Mouse (Mus musculus) layer of hippocampus, adult 9-10 months (tissue): ENCODE results near the gene Fnbp4.
A peak's percentile ranks its signal among the peaks of the same experiment; 100 is the strongest.
"Not testable (repeated sequence)": the region's sequence is repeated elsewhere in the genome, so short reads cannot be mapped to it uniquely, and the experiment has no call there.

Experiments
- DNase-seq: peaks from one replicate; pipeline ENCODE4 v3.0.0; 2022; ENCODE audit warnings: low spot score

Fnbp4 gene

DNA sequence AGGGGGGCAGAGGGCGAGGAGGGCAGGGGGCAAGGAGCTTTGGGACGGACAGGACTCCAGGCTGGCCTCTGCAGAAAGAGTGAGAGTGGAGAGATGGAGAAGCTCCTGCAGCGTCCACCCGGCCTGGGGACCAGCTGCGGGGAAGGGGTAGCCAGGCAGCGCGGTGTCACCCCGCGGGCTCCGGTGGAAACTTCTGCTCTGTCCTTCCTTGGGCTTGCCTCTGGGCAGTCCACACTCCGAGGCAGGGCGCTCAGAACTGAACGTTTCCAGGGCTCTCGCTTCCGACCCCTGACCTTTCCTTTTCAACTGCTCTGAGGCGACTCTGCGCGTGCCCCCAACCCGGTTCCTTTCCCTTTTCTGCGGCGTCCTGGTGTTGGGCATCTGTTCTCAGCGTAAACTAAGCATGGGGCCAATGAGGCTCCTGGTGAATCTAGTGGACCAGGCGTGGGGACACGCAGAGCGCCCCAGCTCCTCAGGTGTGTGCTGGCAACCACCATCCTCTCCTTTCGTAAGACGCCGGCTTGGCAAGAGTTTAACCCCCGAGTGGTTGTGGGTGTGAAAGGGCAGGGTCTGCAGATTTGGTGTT lies 37.8 kb downstream of the Fnbp4 start:
- no peak for DNase-seq

DNA sequence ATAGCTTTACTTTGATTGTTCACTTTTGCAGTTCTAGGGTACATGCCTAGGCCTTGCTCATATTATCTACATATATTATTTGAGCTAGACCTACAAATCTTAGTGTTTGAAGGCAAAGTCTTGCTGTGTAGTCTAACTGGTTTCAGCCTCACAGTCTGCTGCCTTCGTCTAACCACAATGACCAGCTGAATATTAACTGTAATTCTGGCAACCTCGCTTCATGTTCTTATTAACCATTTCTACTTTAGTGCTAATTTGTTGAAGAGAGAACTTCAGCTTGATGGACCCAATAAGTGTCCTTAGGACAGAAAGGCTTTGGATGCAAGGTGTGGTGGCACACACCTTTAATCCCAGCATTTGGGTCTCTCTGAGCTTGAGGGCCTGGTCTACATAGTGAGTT lies 43.0 kb downstream of the Fnbp4 start:
- DNase-seq, result no peak

DNA sequence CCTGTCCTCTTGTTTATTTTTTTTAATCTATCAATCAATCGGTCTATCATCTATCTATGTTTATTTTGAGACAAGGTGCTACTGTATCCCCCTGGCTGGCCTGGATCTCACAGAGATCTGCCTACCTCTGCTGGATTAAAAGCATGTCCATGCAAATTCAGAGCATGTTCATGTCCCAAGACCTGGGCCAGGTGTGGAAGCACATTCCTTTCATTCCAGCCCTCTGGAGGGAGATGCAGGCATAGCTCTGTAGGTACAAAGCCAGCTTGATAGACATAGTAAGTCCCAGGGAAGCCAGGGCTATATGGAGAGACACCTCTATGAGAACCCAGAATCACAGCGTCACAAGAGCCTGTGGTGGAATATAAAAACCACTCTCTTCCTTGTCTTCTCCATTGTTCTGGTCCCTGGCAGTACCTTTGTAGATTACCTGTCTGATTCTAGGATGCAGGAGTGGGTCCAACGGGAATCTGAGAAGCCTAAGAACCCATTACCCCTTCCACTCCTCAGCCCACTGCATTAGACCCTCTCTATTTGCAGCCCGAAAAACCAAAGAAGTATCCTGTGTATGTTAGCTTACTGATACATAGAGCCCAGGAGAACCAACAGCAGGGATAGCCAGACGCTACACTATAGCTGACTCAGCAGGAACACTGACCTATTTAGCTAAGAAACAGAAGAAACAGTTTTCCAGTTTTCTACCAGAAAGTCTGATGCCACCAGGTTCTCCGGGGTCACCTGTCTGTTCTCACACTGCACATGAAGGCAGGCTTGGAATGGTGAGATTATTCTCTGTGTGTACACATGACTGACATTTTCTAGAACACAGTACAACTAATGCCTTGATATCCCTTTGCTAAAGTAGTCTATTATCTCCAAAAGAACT lies 63.3 kb downstream of the Fnbp4 start:
- DNase-seq, result no peak

DNA sequence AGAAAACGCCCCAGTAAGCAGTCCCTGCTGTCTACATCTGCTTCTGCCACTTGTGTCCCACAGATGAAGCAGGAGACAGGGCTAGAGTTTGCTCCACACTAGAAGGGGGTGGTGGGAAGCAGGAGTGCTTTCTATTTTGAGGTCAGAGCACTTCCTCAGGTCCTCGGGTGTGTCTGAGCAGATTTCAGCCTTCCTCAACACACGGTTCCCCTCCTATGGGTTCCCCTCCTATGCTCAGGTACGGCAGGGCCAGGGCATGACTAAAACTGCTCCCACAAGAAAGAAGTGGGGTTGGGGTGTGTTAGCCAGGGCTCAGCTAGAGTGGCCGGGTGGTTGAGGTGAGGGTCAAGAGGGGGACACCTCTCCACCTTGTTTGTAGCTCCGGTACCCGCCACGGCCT lies 65.6 kb downstream of the Fnbp4 start:
- DNase-seq, result no peak

DNA sequence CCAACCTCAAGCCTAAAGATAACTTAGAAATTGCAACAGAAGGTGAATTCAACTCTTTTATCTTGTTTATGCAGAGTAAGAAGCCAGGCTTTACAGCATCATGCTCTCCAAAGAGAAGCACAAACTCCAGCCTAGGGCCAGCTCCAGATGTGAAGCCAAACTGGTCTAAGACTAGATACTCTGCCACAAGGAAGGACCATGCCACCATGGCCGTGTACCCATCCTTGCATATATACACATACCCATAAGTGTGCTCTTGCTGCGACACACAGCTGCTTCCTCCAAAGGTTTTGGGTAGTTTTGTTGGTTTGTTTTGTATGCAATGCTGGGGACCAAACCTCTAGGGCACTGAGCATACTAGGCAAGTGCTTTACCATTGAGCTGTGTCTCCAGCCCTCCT lies 70.1 kb downstream of the Fnbp4 start:
- DNase-seq, result no peak

DNA sequence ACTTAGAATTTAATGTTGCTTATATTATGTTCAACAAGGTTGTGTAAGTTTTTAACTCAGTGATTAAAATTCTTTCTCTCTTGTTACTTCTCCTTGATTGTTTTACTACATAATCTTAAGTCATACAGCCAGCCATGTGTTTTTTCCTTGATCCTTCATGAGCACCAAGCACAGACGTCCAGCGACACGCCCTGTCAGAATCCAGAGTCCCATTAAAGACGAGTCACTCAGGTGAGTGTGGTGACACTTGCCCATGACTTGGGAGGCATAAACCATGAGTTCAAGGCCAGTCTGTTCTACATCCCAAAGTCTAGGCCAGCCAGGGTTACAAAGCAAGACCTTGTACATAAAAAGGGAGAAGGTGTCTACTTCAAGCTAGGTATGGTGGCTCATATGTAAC lies 71.0 kb downstream of the Fnbp4 start:
- DNase-seq, result no peak

DNA sequence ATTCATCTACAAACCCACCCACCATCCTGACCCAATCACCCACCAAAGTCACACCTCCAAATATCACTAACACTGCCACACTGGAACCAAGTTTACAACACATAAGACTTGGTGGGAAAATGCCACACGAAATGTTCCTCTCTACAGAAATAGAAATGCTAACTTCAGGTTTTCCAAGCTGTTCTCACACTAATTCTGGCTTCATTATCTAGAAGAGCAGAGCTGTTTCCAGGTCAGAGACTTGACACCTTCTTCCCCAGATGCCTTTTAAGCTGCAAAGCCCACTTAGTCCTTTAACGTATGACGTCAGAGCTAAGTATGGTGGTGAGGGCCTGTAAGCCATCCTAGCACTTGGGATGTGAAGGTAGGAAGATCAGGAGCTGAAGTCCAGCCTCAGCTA lies 73.5 kb downstream of the Fnbp4 start:
- DNase-seq, result no peak

DNA sequence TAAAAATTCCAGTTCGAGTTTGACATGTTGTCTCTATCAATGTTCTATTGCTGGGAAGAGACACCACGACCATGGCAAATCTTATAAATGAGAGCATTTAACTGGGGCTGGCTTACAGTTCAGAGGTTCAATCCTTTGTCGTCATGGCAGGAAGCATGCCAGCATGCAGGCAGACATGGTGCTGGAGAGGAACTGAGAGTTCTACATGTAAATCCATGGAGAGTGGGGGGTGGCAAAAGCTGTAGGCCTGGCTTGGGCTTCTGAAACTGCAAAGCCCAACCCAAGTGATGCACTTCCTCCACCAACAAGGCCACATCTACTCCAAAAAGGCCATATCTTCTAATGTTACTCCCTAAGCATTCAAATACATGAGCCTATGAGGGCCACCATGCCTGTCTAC lies 75.7 kb downstream of the Fnbp4 start:
- DNase-seq, result no peak

DNA sequence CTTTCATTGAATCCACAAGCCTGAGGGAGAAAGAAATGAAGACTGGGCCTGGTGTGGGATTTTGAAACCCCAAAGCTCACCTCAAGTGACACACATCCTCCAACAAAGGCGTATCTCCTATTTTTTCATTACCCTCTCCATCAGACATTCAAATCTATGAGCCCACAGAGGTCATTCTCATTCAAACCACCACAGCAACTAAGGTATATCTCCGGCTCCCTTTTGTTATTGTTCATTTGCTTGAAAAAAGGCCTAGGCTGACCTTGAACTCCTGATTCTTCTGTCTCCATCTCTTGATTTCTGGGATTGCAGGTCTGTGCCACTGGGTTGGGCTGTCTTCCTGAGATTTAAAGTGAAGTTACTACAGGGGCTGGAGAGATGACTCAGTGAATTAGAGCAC lies 77.8 kb downstream of the Fnbp4 start:
- no peak for DNase-seq

DNA sequence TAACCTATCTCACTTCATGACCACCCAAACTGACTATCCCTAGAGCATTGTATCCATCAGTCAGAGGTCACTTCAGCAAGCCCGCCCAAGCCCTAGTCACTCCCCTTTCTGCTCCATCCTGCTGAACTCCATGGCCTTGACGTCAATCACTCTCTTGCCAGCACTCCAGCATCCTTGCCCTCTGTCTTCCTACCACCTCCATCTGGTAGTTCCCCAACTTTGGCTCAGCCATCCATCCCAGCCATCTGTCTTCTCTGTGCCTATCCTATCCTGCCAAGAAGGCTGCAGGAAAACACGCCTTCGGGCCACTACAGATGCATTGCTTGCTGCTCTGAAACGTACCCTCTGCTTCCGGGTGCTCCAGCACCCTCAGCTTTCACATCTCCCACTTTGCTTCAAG lies 78.6 kb downstream of the Fnbp4 start:
- DNase-seq, result peak; percentile 47

DNA sequence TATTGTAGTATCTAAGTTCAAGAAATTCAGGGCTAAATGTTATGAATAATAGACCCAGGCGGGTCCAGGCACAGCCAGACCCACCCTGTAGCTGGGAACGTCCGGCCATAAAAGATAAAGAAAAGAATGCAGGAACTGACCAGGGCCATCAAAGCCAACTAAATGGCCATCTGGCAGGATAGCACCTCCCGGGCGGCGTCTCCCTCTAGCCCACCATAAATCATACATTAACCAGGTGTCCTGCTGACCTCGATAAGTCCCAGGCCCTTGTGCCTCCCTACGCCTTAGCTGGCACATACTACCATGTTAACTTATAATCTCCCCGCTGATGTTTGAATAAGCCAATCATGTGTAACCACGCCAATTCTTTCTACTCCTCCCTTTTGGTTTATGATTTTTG lies 79.4 kb downstream of the Fnbp4 start:
- DNase-seq, result not testable (repeated sequence)

DNA sequence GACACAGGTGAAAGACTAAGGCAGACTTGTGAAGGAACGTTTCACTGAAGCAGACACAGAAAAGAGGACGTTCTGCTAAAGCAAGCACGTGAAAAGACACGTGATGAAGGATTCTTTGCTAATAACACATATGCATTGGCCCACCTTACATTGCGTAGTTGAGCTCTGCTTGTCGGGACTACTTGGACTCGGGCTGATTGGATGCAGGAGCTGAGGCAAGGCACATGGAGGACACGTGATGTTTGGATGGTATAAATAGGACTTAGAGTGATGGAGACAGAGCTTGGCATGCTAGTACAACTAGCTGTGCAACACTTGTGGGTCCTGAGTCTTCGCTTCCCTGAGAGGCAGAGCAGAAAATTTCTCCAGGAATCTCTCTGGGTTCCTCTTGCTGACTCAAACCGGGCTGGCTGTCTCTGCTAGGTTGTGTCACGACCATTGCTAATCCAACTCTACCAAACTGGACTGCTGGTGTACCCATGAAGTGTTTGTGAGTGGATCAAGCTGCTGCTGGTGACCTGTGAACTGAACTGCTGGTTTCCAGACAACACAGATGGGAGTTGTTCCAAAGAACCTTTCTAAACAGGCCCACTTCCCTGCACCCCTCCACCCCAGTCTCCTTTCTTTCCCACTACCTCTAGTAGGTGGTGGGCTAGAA lies 80.5 kb downstream of the Fnbp4 start:
- no peak for DNase-seq

DNA sequence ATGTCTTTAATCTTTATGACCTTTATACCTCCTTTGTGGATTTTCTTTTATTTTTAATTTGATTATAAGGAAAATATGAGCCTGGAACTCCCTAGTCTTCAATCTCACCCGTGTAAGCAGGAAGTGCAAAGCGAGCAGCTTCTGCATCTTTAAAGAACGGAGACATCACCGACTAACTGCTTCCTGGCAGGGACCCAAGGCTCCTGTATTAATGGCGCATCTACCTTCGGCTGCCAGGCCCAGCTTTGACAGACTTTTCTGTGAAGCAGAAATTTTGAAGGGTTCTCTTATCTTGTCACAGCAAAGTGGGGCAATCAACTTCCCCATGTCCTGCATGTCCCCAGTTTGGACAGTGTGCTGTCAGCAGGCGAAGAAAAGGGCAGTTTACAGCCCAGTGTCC lies 83.6 kb downstream of the Fnbp4 start:
- no peak for DNase-seq
